Mouse (Mus musculus) kidney, postnatal 4 days (tissue): Measurements from ENCODE around the gene B4galnt4.
"Not testable (repeated sequence)": the region's sequence is repeated elsewhere in the genome, so short reads cannot be mapped to it uniquely, and the experiment has no call there.

ENCODE experiments used
- DNase-seq, 2 experiments: peaks; one replicate each; pipeline ENCODE4 v3.0.0; 2021; ENCODE audit warnings: mixed read lengths in 2 of 2

B4galnt4 gene

DNA sequence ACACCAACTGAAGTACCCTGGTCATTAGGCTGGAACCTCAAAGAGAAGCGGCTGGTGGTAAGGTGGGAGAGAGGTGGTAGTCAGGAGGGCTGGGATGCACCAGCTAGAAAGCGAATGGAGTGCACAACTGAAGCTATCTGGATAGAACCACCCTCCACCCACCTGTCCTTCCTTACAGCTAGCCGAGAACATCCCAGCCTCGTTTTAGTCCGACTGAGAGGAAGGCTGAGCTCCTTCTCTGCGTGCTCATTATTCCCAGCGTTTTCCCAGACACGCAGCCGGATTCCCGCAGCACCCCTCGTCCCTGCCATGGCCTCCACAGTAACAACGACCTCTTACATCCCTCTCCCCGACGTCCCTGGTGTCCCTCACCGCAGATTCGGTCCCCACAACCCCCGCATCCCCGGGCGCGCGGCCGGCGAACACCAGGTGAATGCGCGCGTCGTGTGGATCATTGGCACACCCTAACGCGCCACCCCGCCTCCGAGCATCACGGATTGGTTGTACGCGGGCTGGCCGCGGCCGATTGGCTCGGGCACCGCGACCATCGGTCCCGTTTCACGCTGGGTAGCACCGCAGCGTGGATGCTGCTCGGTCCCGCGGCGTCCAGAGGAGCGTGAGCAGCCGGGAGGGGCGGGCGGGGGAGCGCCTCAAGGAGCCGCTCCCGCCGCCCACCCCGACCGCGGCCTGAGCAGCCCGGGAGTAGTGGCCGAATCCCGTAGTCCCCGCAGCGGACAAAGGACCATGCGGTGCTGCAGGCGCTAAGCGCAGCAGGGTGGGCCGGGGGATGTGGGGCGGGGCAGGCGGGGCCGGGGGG lies at the start of gene B4galnt4:
TSS of gene B4galnt4 (plus strand) at position 679 of the 817 bp plus-strand sequence.
- DNase-seq = peak; percentile 82 to 87

DNA sequence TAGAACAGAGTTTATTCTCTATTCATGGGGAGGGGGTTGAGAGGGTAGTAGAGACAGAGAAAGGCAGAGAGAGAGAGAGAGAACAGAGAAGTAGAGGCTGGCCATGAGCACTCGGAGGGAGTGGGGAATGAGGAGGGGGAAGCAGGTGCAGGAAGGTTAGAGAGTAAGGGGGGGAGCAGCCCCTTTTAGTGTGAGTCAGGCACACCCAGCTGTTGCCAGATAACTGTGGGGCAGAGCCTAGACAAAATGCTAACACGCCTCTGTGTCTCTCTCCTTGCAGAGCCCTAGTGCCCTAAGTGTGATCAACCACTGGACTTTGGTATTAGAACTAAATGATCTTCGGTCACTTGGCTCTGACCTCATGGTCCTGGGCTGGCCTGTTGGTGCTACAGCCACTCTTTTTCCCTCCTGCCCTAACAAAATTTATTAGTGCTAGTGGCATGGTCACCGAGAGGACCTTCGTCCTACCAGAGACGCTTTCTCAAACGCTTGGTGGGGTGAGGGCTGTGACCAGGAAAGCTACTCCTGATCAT lies 49.6 kb upstream of the B4galnt4 start:
- DNase-seq = no peak

GRCm38 (mm10) chr7:141016707-141017697 lies 43.9 kb upstream of the B4galnt4 start:
- DNase-seq = no peak

- DNase-seq = not testable (repeated sequence)
Observed at GRCm38 (mm10) chr7:141017824-141018223, 43.1 kb upstream of the B4galnt4 start, which contains the start of gene Ifitm6. Ifitm6 (minus strand) TSS chr7:141017924.

DNA sequence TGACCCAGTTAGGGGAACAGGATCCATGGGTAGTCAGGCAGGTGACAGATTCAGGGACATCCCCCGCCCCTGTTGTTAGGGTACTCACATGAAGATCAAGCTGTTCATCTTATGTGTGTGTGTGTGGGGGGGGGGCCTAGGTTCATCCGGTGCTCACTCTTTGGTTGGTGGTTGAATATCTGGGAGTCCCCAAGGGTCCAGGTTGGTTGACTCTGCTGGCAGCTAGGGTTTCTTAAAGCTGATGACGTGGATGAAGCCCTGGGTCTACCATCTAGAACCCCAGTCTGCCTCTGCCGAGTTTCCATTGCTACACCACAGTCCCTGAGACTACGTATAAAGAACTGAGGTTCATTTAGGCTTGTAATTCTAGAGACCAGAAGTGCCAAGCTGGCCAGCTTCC lies 41.9 kb upstream of the B4galnt4 start:
- DNase-seq = no peak

DNA sequence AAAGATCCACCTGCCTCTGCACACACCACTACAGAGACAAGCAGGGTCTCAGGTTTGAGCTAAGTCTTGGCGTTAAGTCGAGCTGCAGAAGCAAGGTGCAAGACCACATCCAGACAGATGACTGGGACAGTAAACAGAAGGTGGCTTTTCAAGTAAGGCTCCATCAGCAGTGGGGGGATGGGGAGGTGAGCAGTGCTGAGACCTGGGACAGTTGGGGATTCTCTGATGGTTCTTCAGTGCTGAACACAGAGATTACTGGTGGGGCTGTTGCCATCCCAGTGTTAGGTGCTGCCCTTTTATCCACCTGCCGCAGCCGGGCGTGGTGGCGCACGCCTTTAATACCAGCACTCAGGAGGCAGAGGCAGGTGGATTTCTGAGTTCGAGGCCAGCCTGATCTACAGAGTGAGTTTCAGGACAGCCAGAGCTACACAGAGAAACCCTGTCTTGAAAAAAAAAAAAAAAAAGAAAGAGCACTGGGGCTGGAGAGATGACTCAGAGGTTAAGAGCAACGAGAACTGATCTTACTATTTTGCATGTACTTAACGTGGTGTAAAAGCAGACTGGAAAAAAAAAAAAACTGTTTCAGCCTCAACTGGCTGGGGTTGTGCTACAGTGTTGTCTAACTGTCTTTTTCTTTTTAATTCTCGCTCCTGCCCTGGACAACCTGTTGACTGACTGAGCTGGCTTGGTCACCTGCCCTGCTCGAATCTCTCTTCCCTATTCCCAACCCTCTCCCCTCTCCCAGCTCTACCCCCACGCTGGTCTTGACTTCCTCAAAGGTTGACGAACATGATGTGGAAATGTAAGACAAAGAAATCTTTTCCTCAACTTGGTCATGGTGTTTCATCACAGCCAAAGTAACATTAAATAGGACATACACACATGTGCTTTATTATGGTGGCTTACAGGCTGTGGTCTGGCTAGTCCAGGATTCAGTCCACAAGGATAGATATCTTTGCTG lies 39.1 kb upstream of the B4galnt4 start:
- no peak for DNase-seq

GRCm38 (mm10) chr7:141024865-141025838 lies 35.8 kb upstream of the B4galnt4 start:
- DNase-seq = no peak

DNA sequence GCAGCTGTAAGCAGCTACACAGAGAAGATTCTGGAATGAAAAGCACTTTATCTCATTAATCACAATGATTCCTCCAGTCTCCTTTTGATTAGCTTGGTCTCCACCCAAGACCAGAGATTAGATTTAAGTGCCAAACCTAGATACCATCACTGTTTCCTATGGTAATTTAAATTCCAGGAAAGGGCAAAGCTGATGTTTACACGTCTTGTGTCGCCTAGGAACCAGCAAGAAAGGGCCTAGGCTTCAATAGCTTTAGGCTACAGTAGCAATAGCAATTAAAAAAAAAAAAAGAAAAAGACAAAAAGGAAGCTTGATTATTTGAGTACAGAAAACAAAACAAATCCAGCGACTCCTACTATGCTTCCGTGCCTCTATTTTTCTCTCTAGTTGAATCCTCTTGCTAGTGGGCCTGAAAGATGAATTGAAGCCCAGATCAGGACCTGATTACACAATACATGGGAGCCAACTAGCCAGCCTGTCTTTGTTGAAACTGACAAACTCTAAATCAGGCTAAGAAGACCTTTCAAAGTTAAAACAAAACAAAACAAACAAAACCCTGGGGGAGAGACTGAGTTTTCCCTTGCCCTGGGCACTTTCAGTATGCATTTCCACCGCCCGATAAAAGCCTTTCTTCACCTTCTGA lies 34.7 kb upstream of the B4galnt4 start:
- DNase-seq = no peak

GRCm38 (mm10) chr7:141026740-141027098 lies 34.2 kb upstream of the B4galnt4 start:
- DNase-seq = no peak

DNA sequence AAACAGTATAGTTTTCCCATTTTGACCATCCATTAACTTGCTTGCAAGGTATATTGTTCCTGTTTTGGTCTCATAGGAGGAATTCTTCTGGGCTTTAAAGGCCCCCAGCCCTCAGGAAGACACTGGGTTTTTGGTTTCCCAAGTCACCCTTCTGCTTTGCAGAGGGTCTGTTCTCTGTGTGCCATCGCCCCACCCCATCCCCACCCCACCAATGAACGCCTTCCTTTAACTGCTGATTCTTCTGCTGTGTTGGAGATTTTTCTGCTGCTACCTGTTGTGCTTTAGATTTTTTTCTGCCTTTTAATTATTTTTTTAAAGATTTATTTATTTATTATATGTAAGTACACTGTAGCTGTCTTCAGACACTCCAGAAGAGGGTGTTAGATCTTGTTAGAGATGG lies 32.1 kb upstream of the B4galnt4 start, which contains the start of gene Gm17387:
TSS of gene Gm17387 (plus strand) at position 301 of the 400 bp plus-strand sequence.
- no peak for DNase-seq

GRCm38 (mm10) chr7:141030390-141030789 lies 30.5 kb upstream of the B4galnt4 start:
- DNase-seq = no peak

GRCm38 (mm10) chr7:141032458-141033167 lies 28.3 kb upstream of the B4galnt4 start:
- no peak for DNase-seq

DNA sequence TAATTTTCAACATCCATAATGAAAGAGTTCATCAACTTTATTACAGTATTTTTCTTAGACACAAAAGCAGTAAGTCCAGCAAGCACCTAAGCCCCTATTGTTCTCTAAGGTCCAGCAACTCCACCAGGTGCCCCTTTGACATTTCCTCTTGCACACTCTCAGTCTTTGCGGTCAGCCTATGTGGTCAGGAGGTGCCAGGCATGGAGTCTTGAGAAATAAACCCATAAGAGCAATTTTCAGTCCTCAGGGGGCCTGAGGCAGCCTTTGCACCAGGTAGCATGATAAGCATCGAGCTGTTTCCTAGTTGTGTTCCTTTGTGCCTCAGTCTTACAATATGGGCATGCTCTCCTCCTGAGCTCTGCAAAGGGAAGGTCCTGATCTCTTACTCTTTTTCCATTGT lies 24.3 kb upstream of the B4galnt4 start:
- not testable (repeated sequence) for DNase-seq

GRCm38 (mm10) chr7:141038090-141039032 lies 22.5 kb upstream of the B4galnt4 start:
- no peak for DNase-seq

GRCm38 (mm10) chr7:141039386-141040107 lies 21.4 kb upstream of the B4galnt4 start:
- no peak for DNase-seq

DNA sequence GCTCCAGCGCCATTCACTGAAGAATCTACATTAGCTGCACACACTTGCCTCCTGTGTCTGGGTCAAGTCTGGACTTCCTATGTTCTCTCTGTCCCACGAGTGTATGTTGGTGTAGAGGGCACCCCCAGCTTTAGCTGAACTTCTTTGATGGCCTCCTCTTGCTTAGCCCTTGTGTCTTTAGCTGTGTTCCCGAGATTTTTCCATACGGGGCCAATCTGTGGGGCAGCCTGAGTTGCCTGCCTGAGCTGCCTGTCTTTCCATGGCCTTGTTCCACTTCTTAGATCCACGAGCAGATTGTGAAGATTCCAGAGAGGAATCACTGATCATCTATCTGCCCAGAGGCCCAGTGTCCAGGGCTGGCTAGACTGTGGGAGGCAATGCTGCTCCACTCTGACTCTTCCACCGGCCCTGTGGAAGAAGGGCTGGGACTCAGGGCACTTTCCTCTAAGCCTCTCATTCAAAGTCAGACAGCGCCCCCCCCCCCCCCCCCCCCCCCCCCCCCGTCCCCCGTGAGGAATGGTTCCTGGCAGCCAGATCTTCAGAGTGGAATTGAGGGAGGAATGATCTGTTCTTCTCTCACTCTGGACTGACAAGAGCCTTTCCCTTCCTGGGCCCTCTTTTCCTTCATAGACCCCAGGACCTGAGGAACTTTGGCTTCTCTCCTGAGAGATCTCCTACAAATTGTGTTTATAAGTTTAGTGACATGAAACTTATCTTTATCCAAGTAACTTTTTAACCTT lies 19.9 kb upstream of the B4galnt4 start:
- peak; percentile 36 to 51 for DNase-seq

DNA sequence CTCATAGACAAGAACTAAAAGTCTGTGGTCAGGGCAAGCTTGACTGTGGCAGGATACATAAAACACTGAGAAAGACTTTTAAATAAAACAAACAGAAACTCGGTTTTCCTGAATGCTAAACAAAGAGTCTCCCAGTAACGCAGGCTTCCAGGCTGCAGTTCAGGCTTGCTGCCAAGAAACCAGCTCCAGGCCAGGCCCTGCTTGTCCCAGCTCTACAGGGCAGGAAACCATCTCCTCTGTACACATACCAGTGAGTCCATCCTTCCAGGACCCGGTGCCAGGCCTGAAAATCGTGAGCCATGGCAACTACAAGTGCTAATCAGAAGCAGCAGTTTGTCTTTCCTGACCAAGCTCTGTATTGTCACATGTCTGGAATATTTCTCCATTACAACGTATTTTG lies 19.2 kb upstream of the B4galnt4 start:
- DNase-seq = peak; percentile 82 to 89
